Mouse (Mus musculus): ENCODE data around the gene Tmem273. TPM values are rescaled to one million over a fixed set of nuclear protein-coding genes. Genes with fewer than 3 reads are reported as not detected.

The Tmem273 gene
- polyA plus RNA-seq, 1 experiment from 2014 or later, result 0.15 TPM

DNA sequence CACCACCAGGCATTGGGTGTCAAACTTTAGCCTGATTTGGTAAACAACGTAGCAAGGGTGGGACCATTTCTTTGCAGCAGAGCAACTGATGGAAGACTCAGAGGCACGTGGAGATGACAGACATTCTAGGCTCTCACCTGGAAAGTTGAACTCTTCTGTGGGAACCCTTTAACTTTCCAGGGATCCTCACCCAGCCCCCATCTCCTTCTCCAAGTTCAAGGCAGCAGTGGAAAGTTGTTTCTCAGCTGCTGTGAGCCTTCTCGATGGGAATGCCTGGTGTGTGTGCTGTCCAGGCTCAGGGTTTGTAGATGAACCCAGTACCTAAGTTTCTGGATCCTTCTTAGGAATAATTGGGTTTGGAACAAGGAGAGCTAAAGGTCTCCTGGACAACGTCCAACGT, 70.5 kb downstream of the Tmem273 start:
- WGBS, result 37% methylated on average over 5 of the region's 5 CpGs
- Histone ChIP-seq H3K27me3 (ENCODE audit: low read depth, poor library complexity, severe bottlenecking) (peaks cover 38% of the 10 kb centered on the region), H3K9me3 (replicated peaks) (no peaks in the 10 kb centered on the region), H3K36me3 (no peaks in the 10 kb centered on the region), H3K4me1 (peaks cover 20% of the 10 kb centered on the region), H3K27ac (no peak overlapping the region), H3K4me3 (peak overlapping the region; percentile 63)
- no peak for DNase-seq (ENCODE audit: low spot score)

DNA sequence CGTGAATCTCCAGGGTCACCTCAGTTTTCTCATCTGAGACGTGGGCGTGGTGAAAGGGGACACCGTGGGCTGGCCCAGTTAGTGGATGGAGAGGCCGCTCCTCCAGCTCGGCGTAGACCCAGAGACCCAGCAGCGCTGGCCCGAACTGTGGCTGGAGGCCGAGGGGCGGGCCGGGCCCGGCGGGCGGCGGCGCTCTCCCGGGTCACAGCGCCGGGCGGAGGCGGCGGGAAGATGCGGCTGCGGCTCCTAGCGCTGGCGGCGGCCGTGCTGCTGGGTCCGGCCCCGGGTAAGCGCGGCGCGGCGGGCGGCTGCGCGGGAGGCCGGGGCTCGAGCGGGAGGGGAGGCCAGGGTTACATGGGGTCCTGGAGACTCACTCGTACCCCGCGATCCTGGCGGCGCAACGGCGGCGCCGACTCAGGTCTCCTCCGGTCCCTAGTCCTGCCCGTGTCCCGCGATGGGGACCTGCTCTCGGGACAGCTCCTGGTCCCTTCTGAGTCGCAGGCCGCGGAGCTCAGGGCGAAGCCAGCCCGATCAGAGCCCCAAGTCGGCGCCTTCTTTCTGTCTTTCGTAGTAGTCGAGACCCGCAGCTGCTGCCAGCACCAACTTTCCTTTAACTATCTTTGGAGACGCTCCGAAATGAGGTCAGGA, 71.0 kb downstream of the Tmem273 start, which contains the start of gene Vstm4:
TSS of gene Vstm4 (plus strand) at position 76 of the 648 bp plus-strand sequence.
- Histone ChIP-seq H3K27me3 (ENCODE audit: low read depth, poor library complexity, severe bottlenecking) (peaks cover 38% of the 10 kb centered on the region), H3K4me1 (peaks cover 24% of the 10 kb centered on the region), H3K4me3 (peak within 1 kb of the TSS; percentile 63), H3K36me3 (no peaks in the 10 kb centered on the region), H3K9me3 (replicated peaks) (no peaks in the 10 kb centered on the region), H3K27ac (peak within 1 kb of the TSS; percentile 82)
- under 1% methylated on average over 68 of the region's 68 CpGs for whole genome bisulfite sequencing
- DNase-seq (ENCODE audit: low spot score), result peak; percentile 72

DNA sequence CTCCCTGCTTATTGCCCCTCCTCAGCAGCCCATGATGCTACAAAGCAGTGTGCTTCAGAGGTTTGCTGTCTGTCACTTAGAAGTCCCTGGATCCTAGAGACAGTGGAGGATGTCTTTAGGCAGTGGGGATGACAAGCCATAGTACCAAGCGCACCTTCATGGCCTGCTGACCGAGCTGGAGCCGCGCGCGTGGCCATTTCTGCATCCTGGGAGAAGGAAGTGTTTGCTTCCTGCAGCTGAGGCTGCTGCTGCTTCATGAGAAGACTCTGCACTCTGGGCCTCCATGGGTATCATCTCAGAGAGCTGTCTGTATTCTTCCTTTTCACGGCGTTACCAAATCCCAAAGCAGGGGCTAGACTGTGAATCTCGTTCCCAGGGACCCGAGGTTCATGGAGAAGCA, 72.6 kb downstream of the Tmem273 start:
- DNase-seq (ENCODE audit: low spot score), result peak; percentile 22
- WGBS, result 96% methylated on average over 10 of the region's 10 CpGs

GRCm38 (mm10) chr14:32858941-32859510, 73.3 kb downstream of the Tmem273 start:
- no peak overlapping the region for H3K27ac ChIP-seq
- H3K9me3 ChIP-seq (replicated peaks), result no peaks in the 10 kb centered on the region
- 90% methylated on average over 6 of the region's 6 CpGs for WGBS
- DNase-seq (ENCODE audit: low spot score), result peak; percentile 16
- peaks cover 38% of the 10 kb centered on the region for H3K27me3 ChIP-seq (ENCODE audit: low read depth, poor library complexity, severe bottlenecking)
- no peaks in the 10 kb centered on the region for H3K36me3 ChIP-seq
- H3K4me1 ChIP-seq, result peaks cover 24% of the 10 kb centered on the region
- H3K4me3 ChIP-seq, result no peak overlapping the region

More for the DNA sequence above, 72.6 kb downstream of the Tmem273 start:
- Histone ChIP-seq H3K9me3 (replicated peaks) (no peaks in the 10 kb centered on the region), H3K4me3 (no peak overlapping the region), H3K36me3 (no peaks in the 10 kb centered on the region), H3K27ac (no peak overlapping the region), H3K27me3 (ENCODE audit: low read depth, poor library complexity, severe bottlenecking) (peaks cover 38% of the 10 kb centered on the region), H3K4me1 (peaks cover 24% of the 10 kb centered on the region)

- Histone ChIP-seq H3K9me3 (replicated peaks) (no peaks in the 10 kb centered on the region), H3K27me3 (ENCODE audit: low read depth, poor library complexity, severe bottlenecking) (peaks cover 38% of the 10 kb centered on the region), H3K4me1 (peaks cover 24% of the 10 kb centered on the region), H3K27ac (no peak overlapping the region), H3K4me3 (no peak overlapping the region), H3K36me3 (no peaks in the 10 kb centered on the region)
- peak; percentile 26 for DNase-seq (ENCODE audit: low spot score)
- WGBS, result 69% methylated on average over 11 of the region's 11 CpGs
Measured at GRCm38 (mm10) chr14:32859831-32860569, 74.2 kb downstream of the Tmem273 start.

DNA sequence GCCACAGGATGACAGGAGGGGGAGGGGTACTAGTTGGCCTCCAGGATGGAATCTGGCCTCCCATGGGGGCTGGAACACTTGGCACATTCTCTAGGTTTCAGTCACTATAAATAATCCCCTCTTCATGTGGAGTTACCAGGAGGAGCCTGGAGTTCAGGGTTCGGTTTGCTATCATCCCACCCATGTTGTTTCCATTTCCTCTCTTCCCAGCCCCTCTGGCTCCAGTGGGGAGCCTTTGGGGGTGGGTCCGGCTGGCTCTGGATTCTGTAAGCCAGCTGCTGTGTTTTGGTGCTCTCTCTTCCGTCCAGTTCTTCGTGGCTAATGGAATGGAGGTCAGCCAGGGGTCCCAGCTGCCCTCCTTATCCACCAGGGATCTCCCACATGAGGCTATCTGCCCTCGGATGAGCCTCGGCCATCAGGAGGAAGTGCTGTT, 75.4 kb downstream of the Tmem273 start:
- DNase-seq (ENCODE audit: low spot score), result no peak
- H3K36me3 ChIP-seq, result no peaks in the 10 kb centered on the region
- no peak overlapping the region for H3K27ac ChIP-seq

DNA sequence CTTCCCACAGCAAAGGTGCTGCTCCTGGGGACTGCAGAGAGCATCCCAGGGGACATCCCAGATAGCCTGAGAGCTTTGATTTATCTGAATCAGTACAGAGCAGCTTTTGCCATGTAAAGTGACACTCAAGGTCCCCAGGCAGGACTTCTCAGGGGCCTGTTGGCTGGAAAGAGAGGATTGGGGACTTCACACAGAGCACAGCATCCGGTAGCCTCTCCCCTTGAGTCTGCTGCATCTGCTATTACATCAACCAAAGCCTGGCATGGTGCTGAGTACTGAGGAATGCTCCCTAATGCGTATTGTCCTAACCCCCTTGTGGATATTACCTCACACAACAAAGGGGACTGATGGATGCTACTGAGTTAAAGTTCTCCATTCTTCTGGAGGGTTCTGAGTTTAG, 75.9 kb downstream of the Tmem273 start:
- H3K27ac ChIP-seq, result no peak overlapping the region
- 63% methylated on average over 2 of the region's 2 CpGs for WGBS
- no peak for DNase-seq (ENCODE audit: low spot score)
- peaks cover 27% of the 10 kb centered on the region for H3K27me3 ChIP-seq (ENCODE audit: low read depth, poor library complexity, severe bottlenecking)
- no peak overlapping the region for H3K4me3 ChIP-seq
- H3K9me3 ChIP-seq (replicated peaks), result no peaks in the 10 kb centered on the region
- H3K4me1 ChIP-seq, result peaks cover 21% of the 10 kb centered on the region
- H3K36me3 ChIP-seq, result no peaks in the 10 kb centered on the region

More for the DNA sequence above, 75.4 kb downstream of the Tmem273 start:
- Histone ChIP-seq H3K27me3 (ENCODE audit: low read depth, poor library complexity, severe bottlenecking) (peaks cover 31% of the 10 kb centered on the region), H3K9me3 (replicated peaks) (no peaks in the 10 kb centered on the region), H3K4me1 (peaks cover 24% of the 10 kb centered on the region), H3K4me3 (no peak overlapping the region)
- 36% methylated on average over 6 of the region's 6 CpGs for WGBS

DNA sequence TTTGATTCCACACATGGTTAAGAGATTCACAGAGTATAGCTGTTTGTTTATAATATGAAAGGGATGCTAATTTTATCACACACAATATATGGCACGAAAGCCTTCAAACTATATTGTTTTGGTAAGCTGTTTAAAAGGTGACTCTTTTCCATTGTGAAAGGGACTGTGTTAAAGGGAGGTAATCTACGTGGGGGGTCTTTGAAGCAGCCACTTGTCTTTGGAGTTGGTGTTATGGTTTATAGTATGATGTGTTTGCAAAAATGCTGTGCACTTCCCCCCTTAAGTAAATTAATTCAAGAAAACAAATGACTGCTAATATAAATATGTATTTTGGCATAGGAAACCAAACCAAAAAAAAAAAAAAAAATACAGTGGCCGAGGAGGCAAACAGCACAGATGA, 79.6 kb downstream of the Tmem273 start:
- Histone ChIP-seq H3K27me3 (ENCODE audit: low read depth, poor library complexity, severe bottlenecking) (no peaks in the 10 kb centered on the region), H3K4me3 (no peak overlapping the region), H3K4me1 (peaks cover 9% of the 10 kb centered on the region), H3K27ac (no peak overlapping the region), H3K9me3 (replicated peaks) (no peaks in the 10 kb centered on the region), H3K36me3 (no peaks in the 10 kb centered on the region)
- WGBS, result 86% methylated on average over 3 of the region's 3 CpGs
- no peak for DNase-seq (ENCODE audit: low spot score)

Other genes with a start within 250 kb of the Tmem273 start
- not detected in 2 replicates for gene Prrxl1, start 186.6 kb upstream of the Tmem273 start, polyA plus RNA-seq (2016; fragmentation: Nextera tagmentation; extraction: Ambion mirVana)
- 0.16 and 0.20 TPM in 2 replicates for gene 3425401B19Rik, start 100.7 kb upstream of the Tmem273 start, polyA plus RNA-seq (2016; fragmentation: Nextera tagmentation; extraction: Ambion mirVana)
- 0.08 TPM in 1 of 2 replicates, not detected in the other for gene Fam170b, start 48.0 kb downstream of the Tmem273 start, polyA plus RNA-seq (2016; fragmentation: Nextera tagmentation; extraction: Ambion mirVana)
- 1.1 and 1.4 TPM in 2 replicates for gene Vstm4, start 70.8 kb downstream of the Tmem273 start, polyA plus RNA-seq (2016; fragmentation: Nextera tagmentation; extraction: Ambion mirVana)
- gene Lrrc18, start 205.4 kb downstream of the Tmem273 start, polyA plus RNA-seq (2016; fragmentation: Nextera tagmentation; extraction: Ambion mirVana), result 0.38 and 0.51 TPM in 2 replicates

All from limb, embryonic 10.5 days (tissue).